Mouse (Mus musculus) CH12.LX (cell line): ENCODE measurements around the gene D630045J12Rik. TPM values are rescaled to one million over a fixed set of nuclear protein-coding genes. Genes with fewer than 3 reads are reported as not detected.

ENCODE experiments used
- DNase-seq: peaks from one replicate; pipeline ENCODE4 v3.0.0-alpha.2; 2013; ENCODE audit errors: extremely low read depth
- H3K27ac ChIP-seq: 2 replicates; pipeline ENCODE4 v1.5.1; 2012; ENCODE audit warnings: low read depth, mild to moderate bottlenecking, control low read depth, moderate library complexity; ENCODE audit not compliant: insufficient read depth
- H3K27me3 ChIP-seq: replicated peaks from 2 replicates; pipeline ENCODE3; 2012; ENCODE audit warnings: inconsistent platforms
- H3K36me3 ChIP-seq, 2 experiments: replicated peaks in 1 of 2; 2 replicates each; pipeline versions ENCODE3 to v1.6.1; 2012; ENCODE audit warnings: inconsistent platforms in 1 of 2, low read length in 1 of 2, mild to moderate bottlenecking in 1 of 2, mixed read lengths in 1 of 2, moderate library complexity in 1 of 2; ENCODE audit not compliant: control insufficient read depth in 1 of 2, insufficient read depth in 1 of 2
- H3K4me1 ChIP-seq, 2 experiments: 2 replicates each; pipeline ENCODE4 v1.6.1; 2012; ENCODE audit warnings: inconsistent platforms in 1 of 2, moderate library complexity in 1 of 2; ENCODE audit not compliant: insufficient read depth in 2 of 2, control insufficient read depth in 1 of 2
- H3K4me2 ChIP-seq: 2 replicates; pipeline ENCODE4 v1.6.1; 2012; ENCODE audit warnings: low read depth, mild to moderate bottlenecking, control low read depth; ENCODE audit not compliant: poor library complexity, insufficient read depth, severe bottlenecking
- H3K4me3 ChIP-seq, 3 experiments: fragments of 150-350 bp in 1 of 3; sonication (generic) in 1 of 3; replicated peaks in 1 of 3; 2 replicates each; pipeline versions ENCODE3 to v1.5.1; 2011 to 2012; ENCODE audit warnings: low read depth in 2 of 3, low read length in 2 of 3, mild to moderate bottlenecking in 2 of 3, moderate library complexity in 2 of 3, control low read depth in 1 of 3, improper control_type of control experiment in 1 of 3, inconsistent platforms in 1 of 3, mixed read lengths in 1 of 3; ENCODE audit not compliant: poor library complexity in 1 of 3
- H3K79me2 ChIP-seq: replicated peaks from 2 replicates; pipeline ENCODE4 v1.6.1; 2012; ENCODE audit warnings: mild to moderate bottlenecking, moderate library complexity; ENCODE audit not compliant: control insufficient read depth, poor library complexity, insufficient read depth, severe bottlenecking; ENCODE audit errors: extremely low read depth
- H3K9ac ChIP-seq: 2 replicates; pipeline ENCODE4 v1.6.1; 2012; ENCODE audit warnings: low read depth, mild to moderate bottlenecking, control low read depth, moderate library complexity; ENCODE audit not compliant: insufficient read depth
- H3K9me3 ChIP-seq: replicated peaks from 2 replicates; pipeline ENCODE3; 2012; ENCODE audit warnings: low read length, inconsistent platforms, mixed read lengths
- BHLHE40 ChIP-seq: IDR thresholded peaks from 2 replicates; pipeline ENCODE4 v1.6.1; 2011; ENCODE audit warnings: mild to moderate bottlenecking, low read depth, low read length, improper control_type of control experiment
- CHD1 ChIP-seq: IDR thresholded peaks from 2 replicates; pipeline ENCODE4 v1.6.1; 2012; ENCODE audit warnings: low read depth, low read length, improper control_type of control experiment, inconsistent platforms
- CTCF ChIP-seq, 2 experiments: IDR thresholded peaks in 1 of 2; conservative IDR thresholded peaks in 1 of 2; 2 replicates each; pipeline ENCODE4 v1.5.1; 2011 to 2012; ENCODE audit warnings: low read depth in 2 of 2, low read length in 2 of 2, improper control_type of control experiment in 1 of 2, inconsistent platforms in 1 of 2, mild to moderate bottlenecking in 1 of 2, moderate library complexity in 1 of 2
- ELF1 ChIP-seq: IDR thresholded peaks from 2 replicates; pipeline ENCODE4 v1.6.1; 2014; ENCODE audit warnings: low read depth, mild to moderate bottlenecking, inconsistent platforms, low read length, improper control_type of control experiment
- ETS1 ChIP-seq: conservative IDR thresholded peaks from 2 replicates; pipeline ENCODE4 v1.6.1; 2012; ENCODE audit warnings: low read depth, mild to moderate bottlenecking, inconsistent platforms, low read length, improper control_type of control experiment, moderate library complexity
- GABPA ChIP-seq: IDR thresholded peaks from 2 replicates; pipeline ENCODE4 v1.6.1; 2012; ENCODE audit warnings: low read depth, low read length, improper control_type of control experiment, inconsistent platforms; ENCODE audit not compliant: insufficient replicate concordance
- IRF4 ChIP-seq: IDR thresholded peaks from 2 replicates; pipeline ENCODE4 v1.6.1; 2014; ENCODE audit warnings: low read depth, mild to moderate bottlenecking, inconsistent platforms, low read length, improper control_type of control experiment
- KAT2A ChIP-seq: IDR thresholded peaks from 2 replicates; pipeline ENCODE4 v1.6.1; 2012; ENCODE audit warnings: low read length, improper control_type of control experiment, inconsistent platforms; ENCODE audit not compliant: insufficient replicate concordance
- MAFK ChIP-seq: IDR thresholded peaks from 2 replicates; pipeline ENCODE4 v1.6.1; 2011; ENCODE audit warnings: low read length, improper control_type of control experiment; ENCODE audit not compliant: insufficient replicate concordance
- MAX ChIP-seq: IDR thresholded peaks from 2 replicates; pipeline ENCODE4 v1.6.1; 2011; ENCODE audit warnings: low read length, improper control_type of control experiment
- MAZ ChIP-seq: IDR thresholded peaks from 2 replicates; pipeline ENCODE4 v1.6.1; 2012; ENCODE audit warnings: low read depth, mild to moderate bottlenecking, inconsistent platforms, low read length, improper control_type of control experiment, moderate library complexity
- MEF2A ChIP-seq: IDR thresholded peaks from 2 replicates; pipeline ENCODE4 v1.6.1; 2014; ENCODE audit warnings: low read depth, mild to moderate bottlenecking, inconsistent platforms, low read length, improper control_type of control experiment, borderline replicate concordance
- MXI1 ChIP-seq: IDR thresholded peaks from 2 replicates; pipeline ENCODE4 v1.6.1; 2011; ENCODE audit warnings: mild to moderate bottlenecking, low read depth, low read length, improper control_type of control experiment
- MYC ChIP-seq: IDR thresholded peaks from 2 replicates; pipeline ENCODE4 v1.6.1; 2011; ENCODE audit warnings: low read depth, mild to moderate bottlenecking, improper control_type of control experiment, low read length
- NELFE ChIP-seq: IDR thresholded peaks from 2 replicates; pipeline ENCODE4 v1.6.1; 2011; ENCODE audit warnings: low read depth, low read length, improper control_type of control experiment
- POLR2A ChIP-seq: IDR thresholded peaks from 2 replicates; pipeline ENCODE4 v1.6.1; 2011; ENCODE audit warnings: low read depth, mild to moderate bottlenecking, improper control_type of control experiment, low read length
- RAD21 ChIP-seq: IDR thresholded peaks from 2 replicates; pipeline ENCODE4 v1.6.1; 2011; ENCODE audit warnings: low read depth, mild to moderate bottlenecking, low read length, improper control_type of control experiment, moderate library complexity
- RCOR1 ChIP-seq: conservative IDR thresholded peaks from 2 replicates; pipeline ENCODE4 v1.6.1; 2012; ENCODE audit warnings: low read depth, mild to moderate bottlenecking, inconsistent platforms, low read length, improper control_type of control experiment
- SIN3A ChIP-seq: IDR thresholded peaks from 2 replicates; pipeline ENCODE4 v1.6.1; 2012; ENCODE audit warnings: low read length, improper control_type of control experiment, inconsistent platforms
- UBTF ChIP-seq: IDR thresholded peaks from 2 replicates; pipeline ENCODE4 v1.6.1; 2012; ENCODE audit warnings: low read depth, mild to moderate bottlenecking, inconsistent platforms, low read length, improper control_type of control experiment, moderate library complexity
- USF1 ChIP-seq: IDR thresholded peaks from 2 replicates; pipeline ENCODE4 v1.6.1; 2014; ENCODE audit warnings: low read depth, mild to moderate bottlenecking, inconsistent platforms, low read length, improper control_type of control experiment
- USF2 ChIP-seq: conservative IDR thresholded peaks from 2 replicates; pipeline ENCODE4 v1.6.1; 2011; ENCODE audit warnings: low read depth, low read length, improper control_type of control experiment
- ZC3H11A ChIP-seq: IDR thresholded peaks from 2 replicates; pipeline ENCODE4 v1.6.1; 2012; ENCODE audit warnings: low read depth, mild to moderate bottlenecking, inconsistent platforms, low read length, improper control_type of control experiment
- ZMIZ1 ChIP-seq: IDR thresholded peaks from 2 replicates; pipeline ENCODE4 v1.6.1; 2012; ENCODE audit warnings: low read depth, mild to moderate bottlenecking, inconsistent platforms, low read length, improper control_type of control experiment
- ZNF384 ChIP-seq: IDR thresholded peaks from 2 replicates; pipeline ENCODE4 v1.6.1; 2012; ENCODE audit warnings: low read depth, low read length, improper control_type of control experiment, inconsistent platforms
- dilution Hi-C: fragments of 300-500 bp; cut with MboI; formaldehyde crosslinking; loops from 2 replicates; pipeline ENCODE4 v1.14.3; 2020; ENCODE audit warnings: low sequenced_read_pairs; ENCODE audit not compliant: extremely low pct_unique_long_range_greater_than_20kb, extremely low pct_ligation_motif_present
- in situ Hi-C: fragments of 300-500 bp; cut with MboI; formaldehyde crosslinking; loops from 3 replicates; pipeline ENCODE4 v1.14.3; 2019; ENCODE audit warnings: low sequenced_read_pairs, low pct_ligation_motif_present, low pct_unique_long_range_greater_than_20kb, mixed read lengths
- polyA plus RNA-seq: library from polyadenylated mRNA; unstranded; fragments of >175 nt; gene quantifications from 2 replicates; pipeline ENCODE4 v1.2.1, GENCODE M21; 2012; ENCODE audit warnings: low read depth; ENCODE audit not compliant: insufficient read length
- total RNA-seq, 2 experiments: library from RNA; depleted of rRNA; stranded (reverse); fragments of 300-350 nt in 1 of 2; fragments of >200 nt in 1 of 2; gene quantifications; 2 replicates each; pipeline ENCODE4 v1.2.3; 2012 to 2014

D630045J12Rik gene
- total and polyA plus RNA-seq, 3 experiments, result 0.48 to 4.9 (median 1.7) TPM

DNA sequence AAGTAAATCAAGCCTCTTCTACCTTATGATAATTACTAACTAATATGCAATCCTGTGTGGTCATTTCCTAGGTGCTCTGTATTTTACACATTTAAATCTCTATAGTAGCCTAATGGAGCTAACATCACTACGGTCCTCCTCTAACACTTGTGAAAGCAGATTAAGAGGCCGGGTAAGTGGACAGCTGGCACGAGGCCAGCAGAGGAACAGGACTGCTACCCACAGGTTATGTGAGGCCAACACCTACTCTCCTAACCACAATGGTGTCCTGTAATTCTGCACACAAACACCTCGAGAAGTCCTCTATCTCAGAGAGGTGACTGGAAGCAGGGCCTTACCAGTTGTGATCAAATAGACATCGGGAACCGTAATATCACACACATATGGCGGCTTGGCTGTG lies 59.8 kb downstream of the D630045J12Rik start:
- TF ChIP-seq USF1 (no peak), RCOR1 (no peak)
- dilution Hi-C loops, result no loop called here
- H3K9ac ChIP-seq, result no peak overlapping the region
- H3K27ac ChIP-seq, result no peak overlapping the region
- in situ Hi-C loops, result no loop called here
- no peak for DNase-seq
- H3K27me3 ChIP-seq, result no peaks in the 10 kb centered on the region
- no peak overlapping the region for H3K4me3 ChIP-seq
- H3K9me3 ChIP-seq, result no peaks in the 10 kb centered on the region
- peaks cover 0 to 36% of the 10 kb centered on the region in 2 experiments for H3K36me3 ChIP-seq
- H3K4me1 ChIP-seq, result peaks cover 0 to 22% of the 10 kb centered on the region in 2 experiments; a peak in 2 of 4 replicates
- no peaks in the 10 kb centered on the region for H3K79me2 ChIP-seq
- H3K4me2 ChIP-seq, result no peak overlapping the region

DNA sequence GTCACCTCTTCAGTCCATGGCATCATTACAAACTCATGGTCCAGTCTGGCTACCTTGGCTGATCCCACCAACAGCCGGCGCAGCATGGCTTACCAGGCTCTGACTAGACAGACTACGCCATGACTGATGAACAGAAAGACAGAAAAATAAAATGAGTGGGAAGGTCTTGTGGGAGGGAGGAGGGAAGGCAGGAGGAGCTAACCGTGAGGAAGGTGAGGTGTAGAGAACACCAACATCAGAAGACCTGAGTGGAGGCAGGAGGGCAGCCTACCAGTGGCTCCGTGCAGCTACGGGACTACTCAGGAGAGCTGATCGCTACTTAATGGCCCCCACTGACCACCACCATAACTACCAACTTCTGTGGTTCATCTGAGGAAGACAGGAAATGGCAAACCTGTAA lies 60.9 kb downstream of the D630045J12Rik start:
- no peak overlapping the region for H3K4me3 ChIP-seq
- no peak for TF ChIP-seq CTCF (conservative IDR thresholded peaks at IDR 0.05 in 1 of 2, IDR thresholded peaks at IDR 0.05 in 1 of 2; ENCODE audit: low read depth in 2 of 2, low read length in 2 of 2)
- no peak for TF ChIP-seq USF1
- TF ChIP-seq POLR2A, result no peak
- TF ChIP-seq RCOR1, result no peak
- TF ChIP-seq USF2, result no peak
- no peak for TF ChIP-seq SIN3A
- no peak for TF ChIP-seq MEF2A
- TF ChIP-seq RAD21, result no peak
- TF ChIP-seq MYC, result no peak
- no peak for TF ChIP-seq UBTF
- TF ChIP-seq ZC3H11A, result no peak
- TF ChIP-seq, all 38 proteins: peak for 0
- no peak overlapping the region for H3K9ac ChIP-seq
- H3K4me2 ChIP-seq, result no peak overlapping the region
- H3K27ac ChIP-seq, result no peak overlapping the region
- no peaks in the 10 kb centered on the region for H3K27me3 ChIP-seq
- H3K36me3 ChIP-seq, result peaks cover 0 to 43% of the 10 kb centered on the region in 2 experiments
- DNase-seq, result no peak
- in situ Hi-C loops, result no loop called here
- H3K4me1 ChIP-seq, result peaks cover 0 to 12% of the 10 kb centered on the region in 2 experiments; a peak in 2 of 4 replicates
- dilution Hi-C loops, result no loop called here
- H3K9me3 ChIP-seq, result no peaks in the 10 kb centered on the region
- H3K79me2 ChIP-seq, result no peaks in the 10 kb centered on the region

DNA sequence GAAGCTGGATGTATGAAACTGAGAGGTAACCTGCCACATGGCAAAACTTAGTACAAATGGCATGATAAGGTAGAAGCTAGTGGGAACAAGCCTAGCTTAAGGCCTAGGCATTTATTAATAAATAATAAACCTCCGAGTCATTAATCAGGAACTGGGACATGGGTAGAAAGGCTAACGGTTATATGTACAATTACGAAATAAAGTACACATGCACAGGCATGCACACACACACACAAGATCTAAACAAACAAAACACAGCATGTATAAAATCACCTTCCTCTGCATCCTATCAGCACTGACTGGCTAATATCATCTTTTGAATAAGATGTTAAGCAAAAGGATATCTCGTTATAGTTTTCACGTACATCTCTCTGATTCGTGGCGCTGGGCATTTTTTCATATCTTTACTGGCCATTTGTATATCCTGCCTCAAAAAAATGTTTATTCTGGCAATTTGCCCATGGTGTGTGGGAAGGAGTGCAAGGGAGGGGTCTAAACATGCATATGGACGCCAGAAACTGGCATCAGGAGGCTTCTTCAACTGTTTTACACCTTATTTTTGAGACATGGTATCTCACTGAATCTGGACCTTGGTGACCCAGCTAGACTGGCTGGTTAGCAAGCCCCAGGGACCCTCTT lies 67.4 kb downstream of the D630045J12Rik start:
- H3K36me3 ChIP-seq, result peaks cover 0 to 30% of the 10 kb centered on the region in 2 experiments
- H3K9me3 ChIP-seq, result no peaks in the 10 kb centered on the region
- H3K27me3 ChIP-seq, result no peaks in the 10 kb centered on the region
- in situ Hi-C loops, result no loop called here
- DNase-seq, result no peak
- no peak for TF ChIP-seq MAZ
- no peak for TF ChIP-seq SIN3A
- TF ChIP-seq ETS1, result no peak
- no peak for TF ChIP-seq MAX
- no peak for TF ChIP-seq KAT2A
- no peak for TF ChIP-seq MXI1
- no peak for TF ChIP-seq BHLHE40
- TF ChIP-seq CHD1, result no peak
- TF ChIP-seq GABPA, result no peak
- TF ChIP-seq MEF2A, result no peak
- TF ChIP-seq ZNF384, result no peak
- no peak for TF ChIP-seq IRF4
- TF ChIP-seq NELFE, result no peak
- TF ChIP-seq RAD21, result no peak
- no peak for TF ChIP-seq MAFK
- no peak for TF ChIP-seq ZMIZ1
- no peak for TF ChIP-seq ELF1
- H3K9ac ChIP-seq, result no peak overlapping the region
- no peaks in the 10 kb centered on the region; a peak in 1 of 4 replicates for H3K4me1 ChIP-seq
- H3K27ac ChIP-seq, result no peak overlapping the region
- H3K4me2 ChIP-seq, result no peak overlapping the region
- dilution Hi-C loops, result no loop called here
- H3K4me3 ChIP-seq, result no peak overlapping the region
- no peaks in the 10 kb centered on the region for H3K79me2 ChIP-seq
